Mouse (Mus musculus): Measurements from ENCODE around the gene Gm17387.

DNA sequence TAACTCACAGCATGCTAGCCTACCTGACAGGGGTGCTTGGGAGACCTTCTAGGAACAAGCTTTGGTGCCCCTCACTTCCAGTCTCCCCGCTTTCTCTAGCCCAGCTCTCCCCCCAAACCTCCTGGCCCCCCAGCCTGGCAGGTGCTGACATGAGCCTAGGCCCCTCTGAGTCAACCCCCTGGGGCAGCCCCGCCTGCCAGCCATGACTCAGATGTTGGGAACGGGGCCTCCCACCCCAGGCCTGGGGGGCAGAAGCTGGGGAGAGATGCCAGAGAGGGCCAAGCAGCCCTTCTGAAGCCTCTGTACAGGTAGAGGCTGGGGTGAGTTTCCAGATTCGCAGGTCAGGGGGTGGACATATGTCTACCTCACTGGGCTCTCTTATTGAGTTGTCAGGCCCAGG lies 49.9 kb downstream of the Gm17387 start:
- TF ChIP-seq CTCF (IDR thresholded peaks at IDR 0.05; ENCODE audit: insufficient read depth, low read depth, low read length) (no peak), POLR2A (IDR thresholded peaks at IDR 0.05; ENCODE audit: insufficient read depth, low read depth, low read length) (no peak)

Data from olfactory bulb, adult 2 months (tissue).